Mouse (Mus musculus): ENCODE results near the gene Cfap61. TPM values are rescaled to one million over a fixed set of nuclear protein-coding genes. Genes with fewer than 3 reads are reported as not detected.
A peak's percentile ranks its signal among the peaks of the same experiment; 100 is the strongest.
"Not testable (repeated sequence)": the region's sequence is repeated elsewhere in the genome, so short reads cannot be mapped to it uniquely, and the experiment has no call there.

The Cfap61 gene
- polyA plus RNA-seq, 1 experiment from 2014 or later, result 0.16 TPM

DNA sequence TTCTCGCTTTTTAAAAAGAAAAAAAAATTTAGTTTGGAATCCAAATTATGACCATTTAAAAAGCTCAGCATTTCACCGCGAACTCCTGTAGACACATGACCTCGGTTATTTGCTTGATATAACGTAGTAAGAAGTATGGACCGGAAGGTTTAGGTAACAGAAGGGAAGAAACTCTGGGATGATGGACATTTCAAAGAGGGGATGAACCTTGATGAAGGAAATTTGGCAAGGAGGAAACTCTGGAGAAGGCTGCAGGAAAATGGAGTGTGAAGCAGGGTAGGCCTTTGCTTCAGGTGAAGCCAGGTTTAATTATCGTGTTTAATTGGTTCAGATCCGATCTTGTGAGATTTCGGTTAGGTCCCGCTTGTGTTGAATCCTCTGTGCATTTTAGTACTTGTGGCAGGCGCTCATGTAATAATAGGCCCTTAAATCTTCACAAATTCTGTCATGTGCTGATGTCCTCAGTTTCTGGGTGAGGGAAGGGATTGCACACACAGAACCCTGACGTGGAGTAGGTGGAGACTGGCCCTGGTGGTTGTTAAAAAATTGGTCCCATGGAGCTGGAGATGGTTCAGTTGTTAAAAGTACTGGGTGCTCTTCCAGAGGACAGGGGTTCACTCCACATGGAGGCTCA lies 30.5 kb upstream of the Cfap61 start:
- peak overlapping the region; percentile 98 for H3K4me3 ChIP-seq (ENCODE audit: low read depth, low read length)
- H3K4me1 ChIP-seq (replicated peaks; ENCODE audit: control insufficient read depth, insufficient read depth), result 0 out of 2 replicates have a peak, but pooled peaks cover 5% of the 10 kb centered on the region
- peaks cover 3% of the 10 kb centered on the region for H3K36me3 ChIP-seq (ENCODE audit: control insufficient read depth, insufficient read depth, low read length)
- no peak for ATAC-seq (ENCODE audit: low FRiP score, low TSS enrichment)
- TF ChIP-seq CTCF (IDR thresholded peaks at IDR 0.05; ENCODE audit: low read depth), result no peak
- no peak for TF ChIP-seq EP300 (optimal IDR thresholded peaks at IDR 0.05)
- H3K27ac ChIP-seq (replicated peaks), result no peak overlapping the region; the same call in 1 of the 2 replicates
- WGBS, result 20% methylated on average over 12 of the region's 12 CpGs
- DNase-seq (ENCODE audit: low spot score), result no peak
- peak overlapping the region; percentile 91 for H3K9ac ChIP-seq (ENCODE audit: low read length)
- peak overlapping the region; percentile 58 for H3K4me2 ChIP-seq (replicated peaks; ENCODE audit: low read depth)
- H3K9me3 ChIP-seq (ENCODE audit: control insufficient read depth, low read length), result no peaks in the 10 kb centered on the region
- no peaks in the 10 kb centered on the region for H3K27me3 ChIP-seq (ENCODE audit: control insufficient read depth, insufficient read depth, low read length)

DNA sequence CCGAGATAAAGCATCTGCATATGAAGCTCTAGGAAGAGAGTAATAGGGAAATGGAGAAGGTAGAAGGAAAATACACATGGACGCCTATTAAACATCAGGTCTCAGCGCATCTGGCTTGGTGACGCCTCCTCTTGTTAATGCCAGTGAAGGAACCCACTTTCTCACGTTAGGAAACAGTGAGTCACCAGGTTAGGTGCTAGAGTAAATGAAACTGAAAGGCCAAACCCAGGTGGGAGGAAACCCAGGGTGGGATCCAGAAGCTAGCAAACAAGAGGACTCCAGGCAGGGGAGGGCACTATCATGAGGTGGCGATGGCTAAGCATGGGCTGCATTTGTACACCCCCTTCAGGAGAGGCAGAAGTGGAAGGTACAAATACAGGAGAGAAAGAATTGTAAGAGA lies 29.4 kb upstream of the Cfap61 start:
- Histone ChIP-seq H3K4me1 (replicated peaks; ENCODE audit: control insufficient read depth, insufficient read depth) (0 out of 2 replicates have a peak, but pooled peaks cover 5% of the 10 kb centered on the region), H3K36me3 (ENCODE audit: control insufficient read depth, insufficient read depth, low read length) (peaks cover 3% of the 10 kb centered on the region)
- WGBS, result 55% methylated on average over 6 of the region's 6 CpGs

DNA sequence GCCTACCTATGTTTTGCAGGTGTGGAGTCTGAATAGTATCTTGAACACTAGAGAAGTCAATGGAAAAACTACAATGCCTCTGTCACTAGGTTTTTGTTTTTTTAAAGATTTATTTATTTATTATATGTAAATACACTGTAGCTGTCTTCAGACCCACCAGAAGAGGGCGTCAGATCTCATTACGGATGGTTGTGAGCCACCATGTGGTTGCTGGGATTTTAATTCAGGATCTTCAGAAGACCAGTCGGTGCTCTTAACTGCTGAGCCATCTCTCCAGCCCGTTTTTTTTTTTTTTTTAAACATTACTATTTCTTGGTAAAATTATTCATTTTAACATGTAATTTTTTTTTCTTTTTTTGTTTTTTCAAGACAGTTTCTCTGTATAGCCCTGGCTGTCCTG lies 28.7 kb upstream of the Cfap61 start:
- not testable (repeated sequence) for H3K27ac ChIP-seq (replicated peaks); H3K4me2 ChIP-seq (replicated peaks; ENCODE audit: low read depth); H3K27me3 ChIP-seq (ENCODE audit: control insufficient read depth, insufficient read depth, low read length); H3K9me3 ChIP-seq (ENCODE audit: control insufficient read depth, low read length); H3K9ac ChIP-seq (ENCODE audit: low read length); H3K36me3 ChIP-seq (ENCODE audit: control insufficient read depth, insufficient read depth, low read length); ATAC-seq (ENCODE audit: low FRiP score, low TSS enrichment); H3K4me3 ChIP-seq (ENCODE audit: low read depth, low read length); H3K4me1 ChIP-seq (replicated peaks; ENCODE audit: control insufficient read depth, insufficient read depth); DNase-seq (ENCODE audit: low spot score)
- TF ChIP-seq CTCF (IDR thresholded peaks at IDR 0.05; ENCODE audit: low read depth), result peak; percentile 56
- WGBS, result 40% methylated on average over 4 of the region's 4 CpGs

More for the DNA sequence above, 29.4 kb upstream of the Cfap61 start:
- Histone ChIP-seq H3K27ac (replicated peaks) (0 out of 2 replicates have a peak overlapping the region, but pooled peaks have one; percentile 45), H3K4me2 (replicated peaks; ENCODE audit: low read depth) (0 out of 2 replicates have a peak overlapping the region, but pooled peaks have one; percentile 11), H3K4me3 (ENCODE audit: low read depth, low read length) (no peak overlapping the region), H3K9me3 (ENCODE audit: control insufficient read depth, low read length) (no peaks in the 10 kb centered on the region), H3K9ac (ENCODE audit: low read length) (no peak overlapping the region), H3K27me3 (ENCODE audit: control insufficient read depth, insufficient read depth, low read length) (no peaks in the 10 kb centered on the region)
- TF ChIP-seq EP300 (optimal IDR thresholded peaks at IDR 0.05) (no peak), CTCF (IDR thresholded peaks at IDR 0.05; ENCODE audit: low read depth) (no peak)
- DNase-seq (ENCODE audit: low spot score) (peak; percentile 39), ATAC-seq (ENCODE audit: low FRiP score, low TSS enrichment) (peak; percentile 43; the same call in 1 of the 2 replicates)

DNA sequence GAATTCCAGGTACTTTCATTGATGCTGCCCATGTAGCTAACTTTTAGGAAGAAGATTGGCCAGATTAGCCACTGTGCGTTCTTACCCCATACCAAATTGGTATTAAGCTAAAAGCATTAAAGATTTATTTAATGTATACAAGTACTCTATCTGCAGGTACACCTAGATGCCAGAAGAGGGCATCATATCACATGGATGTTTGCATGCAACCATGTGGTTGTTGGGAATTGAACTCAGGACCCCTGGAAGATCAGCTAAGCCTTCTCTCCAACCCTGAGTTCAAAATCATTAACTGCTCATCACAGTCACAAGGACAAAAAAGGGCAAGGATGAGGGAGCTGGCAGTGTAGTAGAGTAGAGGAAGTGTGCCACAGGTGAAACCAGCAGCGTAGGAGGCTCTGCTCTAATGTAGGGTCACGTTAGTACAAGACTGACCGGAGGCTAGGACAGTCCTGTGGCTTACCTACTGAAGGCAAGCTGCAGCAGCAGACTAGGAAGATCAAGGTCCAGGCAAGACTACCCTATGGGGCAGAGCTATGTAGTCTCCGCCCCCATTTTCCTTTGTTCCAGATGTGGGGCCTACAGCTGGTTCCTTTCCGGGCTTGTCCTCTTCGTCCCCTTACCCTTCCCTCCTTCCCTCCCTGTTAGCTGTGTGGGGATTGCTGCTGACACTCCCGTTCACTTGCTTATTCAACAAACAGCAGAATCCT lies 13.5 kb upstream of the Cfap61 start:
- ATAC-seq (ENCODE audit: low FRiP score, low TSS enrichment) (no peak), DNase-seq (ENCODE audit: low spot score) (no peak)
- WGBS, result 82% methylated on average over 8 of the region's 8 CpGs
- TF ChIP-seq CTCF (IDR thresholded peaks at IDR 0.05; ENCODE audit: low read depth) (peak; percentile 47), EP300 (optimal IDR thresholded peaks at IDR 0.05) (no peak)
- Histone ChIP-seq H3K9me3 (ENCODE audit: control insufficient read depth, low read length) (no peaks in the 10 kb centered on the region), H3K9ac (ENCODE audit: low read length) (no peak overlapping the region), H3K27me3 (ENCODE audit: control insufficient read depth, insufficient read depth, low read length) (no peaks in the 10 kb centered on the region), H3K27ac (replicated peaks) (no peak overlapping the region), H3K4me3 (ENCODE audit: low read depth, low read length) (no peak overlapping the region), H3K36me3 (ENCODE audit: control insufficient read depth, insufficient read depth, low read length) (peaks cover 20% of the 10 kb centered on the region), H3K4me2 (replicated peaks; ENCODE audit: low read depth) (no peak overlapping the region), H3K4me1 (replicated peaks; ENCODE audit: control insufficient read depth, insufficient read depth) (no peaks in the 10 kb centered on the region)

DNA sequence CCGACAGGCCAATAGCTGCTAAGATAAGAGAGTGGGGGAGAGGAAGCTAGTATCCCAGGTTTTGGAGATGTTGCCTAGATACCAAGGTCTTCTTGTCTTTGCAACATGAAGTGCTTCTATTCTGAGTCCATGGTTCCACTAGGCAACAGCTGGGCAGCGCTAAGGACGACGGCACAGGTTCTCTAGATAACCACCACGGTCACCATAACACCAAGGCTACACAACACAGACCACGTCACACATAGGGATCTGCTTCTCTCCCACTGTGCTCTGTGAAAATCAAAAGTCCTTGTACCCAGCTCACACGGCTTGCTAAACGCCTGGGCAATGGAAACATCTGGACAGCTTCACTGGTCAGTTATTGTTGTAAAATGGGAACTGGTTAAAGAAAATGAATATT lies 2.4 kb downstream of the Cfap61 start:
- Histone ChIP-seq H3K36me3 (ENCODE audit: control insufficient read depth, insufficient read depth, low read length) (no peaks in the 10 kb centered on the region), H3K4me3 (ENCODE audit: low read depth, low read length) (no peak overlapping the region), H3K27me3 (ENCODE audit: control insufficient read depth, insufficient read depth, low read length) (no peaks in the 10 kb centered on the region), H3K9me3 (ENCODE audit: control insufficient read depth, low read length) (no peaks in the 10 kb centered on the region), H3K4me1 (replicated peaks; ENCODE audit: control insufficient read depth, insufficient read depth) (no peaks in the 10 kb centered on the region), H3K27ac (replicated peaks) (no peak overlapping the region), H3K9ac (ENCODE audit: low read length) (no peak overlapping the region), H3K4me2 (replicated peaks; ENCODE audit: low read depth) (no peak overlapping the region)
- ATAC-seq (ENCODE audit: low FRiP score, low TSS enrichment) (no peak), DNase-seq (ENCODE audit: low spot score) (no peak)
- TF ChIP-seq EP300 (optimal IDR thresholded peaks at IDR 0.05), result no peak
- 77% methylated on average over 8 of the region's 8 CpGs for WGBS

DNA sequence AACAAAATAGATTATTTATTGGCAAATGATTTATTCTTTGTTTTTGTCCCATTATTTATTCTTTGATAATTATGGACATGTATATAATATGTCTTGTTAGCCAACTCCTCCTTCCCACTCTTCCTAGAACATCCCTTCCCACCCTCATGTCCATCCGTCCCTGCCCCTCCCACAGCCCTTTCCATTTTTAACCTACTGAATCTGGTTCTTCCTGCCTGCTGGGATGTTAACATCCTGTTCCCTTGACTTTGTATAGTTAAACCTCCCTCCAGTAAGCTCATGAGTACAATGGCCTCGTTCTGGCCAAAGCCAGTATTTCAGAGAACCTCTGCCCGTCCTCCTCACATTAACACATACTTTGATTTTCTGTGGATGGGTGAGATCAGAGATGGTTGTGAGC lies 6.8 kb downstream of the Cfap61 start:
- Histone ChIP-seq H3K4me1 (replicated peaks; ENCODE audit: control insufficient read depth, insufficient read depth) (no peaks in the 10 kb centered on the region), H3K9ac (ENCODE audit: low read length) (no peak overlapping the region), H3K27ac (replicated peaks) (no peak overlapping the region), H3K4me3 (ENCODE audit: low read depth, low read length) (no peak overlapping the region), H3K36me3 (ENCODE audit: control insufficient read depth, insufficient read depth, low read length) (no peaks in the 10 kb centered on the region), H3K27me3 (ENCODE audit: control insufficient read depth, insufficient read depth, low read length) (no peaks in the 10 kb centered on the region), H3K4me2 (replicated peaks; ENCODE audit: low read depth) (no peak overlapping the region), H3K9me3 (ENCODE audit: control insufficient read depth, low read length) (no peaks in the 10 kb centered on the region)
- ATAC-seq (ENCODE audit: low FRiP score, low TSS enrichment) (no peak), DNase-seq (ENCODE audit: low spot score) (no peak)
- TF ChIP-seq CTCF (IDR thresholded peaks at IDR 0.05; ENCODE audit: low read depth) (no peak), EP300 (optimal IDR thresholded peaks at IDR 0.05) (no peak)
- 52% methylated on average over 3 of the region's 3 CpGs for WGBS

All from stomach, postnatal 0 days (tissue).